Mouse (Mus musculus) testis, adult 2 months (tissue): ENCODE results near the gene Ap2a2.

ENCODE experiments used
- CTCF ChIP-seq: fragments of 200-500 bp; IDR thresholded peaks from 2 replicates; pipeline ENCODE4 v1.5.1; 2012; ENCODE audit warnings: low read depth, mild to moderate bottlenecking, inconsistent platforms, low read length, moderate library complexity; ENCODE audit not compliant: control insufficient read depth, insufficient read depth, insufficient replicate concordance
- POLR2A ChIP-seq: fragments of 200-500 bp; IDR thresholded peaks from 2 replicates; pipeline ENCODE4 v1.6.1; 2012; ENCODE audit warnings: low read depth, mild to moderate bottlenecking, inconsistent platforms, low read length, moderate library complexity; ENCODE audit not compliant: control insufficient read depth

DNA sequence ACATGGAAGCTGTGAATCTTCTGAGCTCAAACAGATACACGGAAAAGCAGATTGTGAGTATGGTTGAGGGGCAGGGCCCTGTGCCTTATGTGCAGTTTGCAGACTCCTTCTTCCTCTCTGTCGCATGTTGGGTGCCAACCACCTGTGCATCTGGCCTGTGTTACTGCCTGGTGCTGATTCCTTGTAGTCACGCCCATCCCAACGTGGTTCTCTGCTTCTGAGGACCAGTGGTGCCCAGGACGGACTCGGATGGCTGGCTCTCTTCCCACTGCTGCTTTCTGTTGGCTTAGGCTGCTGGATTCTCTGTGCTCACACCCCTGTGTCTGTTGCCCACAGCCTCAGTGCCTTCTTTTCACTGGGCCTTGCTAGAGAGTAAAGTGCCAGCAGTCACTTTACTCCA lies 35.6 kb downstream of the Ap2a2 start:
- TF ChIP-seq CTCF (no peak), POLR2A (no peak)
